Mouse (Mus musculus) spleen, adult 2 months (tissue): ENCODE data around the gene Afg1l.

Source experiments
- CTCF ChIP-seq: fragments of 200-500 bp; IDR thresholded peaks from 2 replicates; pipeline ENCODE4 v1.5.1; 2011; ENCODE audit warnings: mild to moderate bottlenecking, inconsistent platforms; ENCODE audit not compliant: insufficient read depth, insufficient read length, insufficient replicate concordance; ENCODE audit errors: extremely low read depth
- POLR2A ChIP-seq: fragments of 200-500 bp; IDR thresholded peaks from 2 replicates; pipeline ENCODE4 v1.6.1; 2011; ENCODE audit warnings: low read depth, low read length, inconsistent platforms

DNA sequence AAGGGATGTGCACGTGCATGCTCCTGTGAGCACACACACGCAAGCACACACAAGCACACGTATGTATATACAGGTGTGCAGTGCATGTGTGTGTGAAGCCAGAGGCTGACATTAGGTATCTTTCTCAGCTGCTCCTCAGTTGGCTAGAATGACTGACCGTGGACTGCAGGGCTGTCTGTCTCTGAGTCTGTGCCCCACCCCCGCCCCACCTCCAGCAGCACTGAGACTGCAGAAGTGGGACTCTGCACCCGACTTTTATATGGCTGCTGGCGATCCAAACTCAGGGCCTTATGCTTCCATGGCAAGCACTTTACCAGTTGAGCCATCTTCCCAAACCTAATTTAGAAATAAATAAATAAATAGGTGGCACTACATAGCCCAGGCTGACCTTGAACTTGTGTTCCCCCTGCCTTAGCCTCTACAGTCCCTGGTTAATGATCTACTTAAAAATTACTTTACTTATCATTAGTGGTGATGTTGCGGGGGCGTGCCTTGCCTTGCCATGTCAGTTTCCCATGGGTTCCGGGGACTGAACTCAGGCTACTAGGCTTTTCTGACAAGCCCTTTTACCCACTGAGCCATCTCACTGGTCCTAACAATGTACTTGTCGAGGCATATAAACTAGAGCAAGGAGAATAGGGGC is 136.4 kb downstream of the Afg1l start:
- TF ChIP-seq CTCF (no peak), POLR2A (no peak)
